Mouse (Mus musculus): ENCODE data around the gene Tbx10.

DNA sequence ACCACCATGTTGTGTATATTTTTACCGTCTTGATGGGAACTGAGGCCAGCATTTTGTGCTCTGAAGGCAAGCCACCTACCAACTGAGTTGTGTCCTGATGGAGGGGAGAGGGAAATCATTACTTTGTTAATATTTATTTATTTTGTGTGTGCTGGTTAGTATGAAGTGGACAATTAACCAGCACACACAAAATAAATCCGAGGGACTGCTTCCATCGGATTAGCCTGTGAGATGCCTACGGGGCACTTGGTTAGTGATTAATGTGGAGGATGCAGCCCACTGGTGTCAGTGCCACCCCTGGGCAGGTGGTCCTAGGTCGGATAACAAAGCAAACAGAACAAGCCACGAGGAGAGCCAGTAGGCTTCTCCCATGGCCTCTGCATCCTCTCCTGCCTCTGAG is 2.4 kb downstream of the Tbx10 start:
- TF ChIP-seq CTCF (IDR thresholded peaks at IDR 0.05; ENCODE audit: borderline replicate concordance, insufficient read depth, low read length) = no peak
- no peak for TF ChIP-seq POLR2A (IDR thresholded peaks at IDR 0.05; ENCODE audit: low read depth, low read length)
